Mouse (Mus musculus): ENCODE measurements around the gene Sez6l2.

DNA sequence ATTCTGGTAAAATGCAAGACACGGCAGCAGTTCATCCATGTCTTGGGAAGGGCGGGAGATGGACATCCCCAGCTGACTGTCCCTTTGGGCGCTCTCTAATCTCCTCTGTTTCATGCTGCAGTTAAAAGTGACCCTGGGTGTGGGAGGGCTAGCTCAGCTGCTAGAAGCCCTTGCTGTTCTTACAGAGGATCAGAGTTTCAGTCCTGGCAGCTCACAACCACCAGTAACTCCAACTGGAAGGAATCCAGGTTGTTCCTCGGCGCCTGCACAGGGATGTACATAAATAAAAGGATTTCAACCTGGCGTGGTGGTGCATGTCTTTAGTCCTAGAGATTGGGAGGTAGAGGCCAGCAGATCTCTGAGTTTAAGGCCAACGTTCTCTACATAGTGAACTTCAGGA is 32.8 kb downstream of the Sez6l2 start:
- TF ChIP-seq POLR2A (IDR thresholded peaks at IDR 0.05; ENCODE audit: control insufficient read depth, extremely low read depth, insufficient read depth, low read length, poor library complexity): no peak
- no peak for TF ChIP-seq CTCF (IDR thresholded peaks at IDR 0.05; ENCODE audit: borderline replicate concordance, control insufficient read depth, extremely low read depth, insufficient read depth, low read length, poor library complexity)
